Mouse (Mus musculus) lung, postnatal 14 days (tissue): Measurements from ENCODE around the gene Rnf144b.

ENCODE experiments used
- DNase-seq: peaks from one replicate; pipeline ENCODE4 v3.0.0; 2021

Gene Rnf144b

DNA sequence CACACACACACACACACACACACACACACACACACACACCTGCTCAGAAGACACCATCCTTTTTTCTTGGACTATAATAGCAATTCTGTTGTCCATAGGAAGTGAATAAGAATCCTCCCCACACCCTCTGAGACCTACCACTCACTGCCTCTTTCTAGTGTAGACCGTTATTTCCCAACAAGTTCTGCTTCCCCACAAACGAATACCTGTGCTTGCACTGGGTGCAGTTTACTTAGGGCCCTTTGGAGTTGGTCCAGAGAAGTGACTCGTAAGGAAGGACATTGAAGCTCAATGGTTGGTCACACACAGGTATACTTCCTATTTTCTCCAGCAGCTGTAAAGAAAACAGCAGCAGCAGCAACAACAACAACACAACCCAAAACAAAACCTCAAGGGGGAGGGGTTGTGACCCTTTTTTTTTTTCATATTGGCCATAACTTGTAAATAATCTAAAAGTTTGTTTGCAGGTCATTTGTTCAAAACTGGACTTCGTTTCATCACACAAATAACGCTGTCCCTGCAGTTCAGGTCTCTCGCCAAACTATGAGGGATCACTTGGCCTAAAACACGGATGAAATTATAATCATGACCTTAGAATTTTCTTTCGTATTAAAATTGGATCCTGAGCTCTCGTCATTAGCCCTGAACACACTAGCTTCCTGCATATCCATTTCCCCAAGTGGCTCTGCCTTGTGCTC lies 60.7 kb downstream of the Rnf144b start:
- no peak for DNase-seq

DNA sequence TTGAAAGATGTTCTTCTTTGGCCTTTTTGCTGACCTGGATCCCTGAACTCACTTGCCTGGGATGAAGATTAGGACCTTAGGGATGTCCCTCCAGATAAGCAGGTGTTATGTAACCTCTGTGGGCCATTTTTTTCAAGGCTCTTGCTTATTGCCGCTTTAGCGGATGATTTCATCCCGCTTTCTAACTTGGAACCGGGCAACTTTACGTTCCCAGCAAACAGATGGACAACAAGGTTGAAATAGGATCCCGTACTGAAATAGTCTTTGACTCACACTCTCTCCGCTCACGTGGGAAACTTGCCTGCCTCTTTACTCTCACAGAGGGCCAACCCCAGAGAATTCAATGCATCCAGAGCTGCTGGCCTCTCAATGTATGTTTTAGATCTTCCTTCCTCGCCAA lies 61.3 kb downstream of the Rnf144b start:
- DNase-seq = no peak

DNA sequence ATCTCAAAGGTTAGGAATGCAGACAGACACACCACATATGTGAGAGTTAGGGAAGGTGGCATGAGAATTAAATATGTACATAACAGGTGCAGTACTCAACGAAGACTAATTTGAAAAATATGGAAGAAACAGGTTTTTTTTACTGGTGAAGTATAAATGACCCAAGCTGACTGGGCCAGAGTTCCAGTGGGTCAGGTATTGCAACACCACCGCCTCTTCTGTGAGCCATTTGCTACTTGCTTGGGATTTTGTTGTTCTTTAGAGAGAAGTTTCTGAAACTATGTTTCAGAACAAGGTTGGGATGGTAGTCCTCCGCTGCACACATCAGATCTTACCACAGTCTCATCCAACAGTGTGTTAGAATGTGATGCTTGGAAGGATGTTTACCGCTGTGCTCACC lies 65.4 kb downstream of the Rnf144b start:
- no peak for DNase-seq

GRCm38 (mm10) chr13:47189971-47190370 lies 67.5 kb downstream of the Rnf144b start:
- DNase-seq = no peak

DNA sequence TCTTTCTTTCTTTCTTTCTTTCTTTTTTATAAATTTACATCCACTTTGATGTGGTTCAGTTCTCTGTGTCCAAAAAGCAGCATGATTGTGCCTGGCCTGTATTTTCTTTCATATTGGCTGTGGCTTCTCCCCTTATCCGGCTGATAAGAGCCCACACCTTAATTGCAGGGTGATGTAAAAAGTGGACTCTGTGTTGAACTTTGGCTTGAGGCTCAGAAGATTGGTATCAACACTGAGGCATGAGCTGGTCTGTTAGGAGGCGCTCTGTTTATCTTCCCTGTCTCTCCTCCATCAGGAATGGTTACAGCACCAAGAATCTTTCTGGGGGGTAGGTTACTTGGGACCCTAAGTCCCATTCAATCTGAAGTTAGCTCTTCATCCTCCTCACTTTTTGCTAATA lies 69.7 kb downstream of the Rnf144b start:
- no peak for DNase-seq

GRCm38 (mm10) chr13:47192771-47193170 lies 70.3 kb downstream of the Rnf144b start:
- DNase-seq = no peak

DNA sequence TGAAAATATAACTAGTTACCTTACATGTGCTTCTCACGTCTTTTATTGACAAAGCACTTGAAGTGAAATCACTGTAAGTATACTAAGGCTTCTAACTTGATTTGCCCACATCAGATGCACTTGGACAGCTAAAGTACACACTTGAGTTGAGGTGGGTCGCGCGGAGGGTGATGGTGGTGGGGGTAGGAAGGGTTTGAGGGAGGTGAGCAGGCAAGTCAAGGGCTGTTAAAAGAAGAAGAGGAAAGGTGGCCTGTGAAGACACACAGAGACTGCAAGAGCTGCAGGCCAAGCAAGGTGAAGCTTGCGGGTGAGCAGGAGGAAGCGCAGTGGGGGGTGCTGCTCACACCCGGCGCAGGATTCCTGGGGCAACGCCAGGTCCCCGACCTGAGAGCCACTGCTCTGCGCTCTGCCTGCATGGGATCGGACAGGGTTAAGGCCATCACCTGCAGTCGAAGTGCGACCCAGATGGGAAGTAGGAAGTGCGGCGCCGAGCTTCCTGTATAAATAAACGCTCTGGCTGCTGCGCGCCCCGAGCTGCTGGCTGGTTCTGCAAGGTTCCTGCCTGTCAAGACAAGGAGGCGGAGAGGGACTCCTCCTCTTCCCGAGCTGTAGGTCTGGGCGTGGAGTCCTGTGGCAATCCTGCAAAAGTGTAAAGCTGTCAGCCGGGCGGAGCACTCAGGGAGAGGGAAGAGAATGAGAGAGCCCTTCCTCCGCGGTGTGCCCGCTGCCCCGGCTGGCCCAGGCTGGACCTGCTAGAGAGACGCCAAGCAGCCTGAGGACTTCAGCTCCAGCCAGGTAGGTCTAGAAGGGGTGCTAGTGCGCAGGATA lies 71.1 kb downstream of the Rnf144b start:
- DNase-seq = peak; percentile 79

DNA sequence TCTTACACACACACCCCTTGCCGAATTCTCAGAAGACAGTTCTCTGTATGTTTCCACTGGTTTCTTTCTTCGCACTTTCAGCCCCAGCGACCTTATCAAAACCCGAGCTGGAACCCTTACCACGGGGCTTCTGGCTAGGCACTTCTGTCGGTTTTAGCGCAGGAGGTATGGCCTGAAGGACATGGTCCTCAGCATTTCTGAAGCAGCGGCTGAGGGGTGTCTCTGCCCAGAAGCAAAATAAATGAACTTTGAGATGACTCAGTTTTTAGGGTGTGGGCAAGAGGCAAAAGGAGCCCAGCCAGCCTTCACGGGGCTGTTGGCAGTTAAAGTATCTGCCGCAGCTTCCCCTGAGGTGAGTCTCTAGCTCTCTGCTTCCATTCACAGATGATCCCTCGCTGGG lies 72.2 kb downstream of the Rnf144b start:
- no peak for DNase-seq

GRCm38 (mm10) chr13:47195491-47195890 lies 73.0 kb downstream of the Rnf144b start:
- DNase-seq = no peak

GRCm38 (mm10) chr13:47200011-47200670 lies 77.7 kb downstream of the Rnf144b start:
- DNase-seq = no peak

- DNase-seq = no peak
Observed at GRCm38 (mm10) chr13:47201962-47202624, 79.6 kb downstream of the Rnf144b start.

DNA sequence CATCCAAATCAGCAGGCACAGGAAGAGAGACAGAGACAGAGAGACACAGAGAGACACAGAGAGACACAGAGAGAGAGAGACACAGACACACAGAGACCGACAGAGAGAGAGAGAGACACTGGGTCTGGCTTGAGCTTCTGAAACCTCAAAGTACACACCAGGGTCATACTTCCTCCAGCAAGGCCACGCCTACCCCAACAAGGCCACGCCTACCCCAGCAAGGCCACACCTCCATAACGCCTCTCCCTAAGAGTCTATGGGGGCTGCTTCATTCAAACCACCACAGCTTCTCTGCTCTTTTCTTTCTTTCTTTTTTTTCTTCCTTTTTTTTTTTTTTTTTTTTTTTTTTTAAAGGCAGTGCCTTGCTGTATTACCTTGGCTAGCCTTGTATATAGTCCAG lies 88.0 kb downstream of the Rnf144b start:
- no peak for DNase-seq

GRCm38 (mm10) chr13:47210992-47211391 lies 88.5 kb downstream of the Rnf144b start:
- DNase-seq = no peak

- DNase-seq = no peak
Observed at GRCm38 (mm10) chr13:47211581-47211980, 89.1 kb downstream of the Rnf144b start.

DNA sequence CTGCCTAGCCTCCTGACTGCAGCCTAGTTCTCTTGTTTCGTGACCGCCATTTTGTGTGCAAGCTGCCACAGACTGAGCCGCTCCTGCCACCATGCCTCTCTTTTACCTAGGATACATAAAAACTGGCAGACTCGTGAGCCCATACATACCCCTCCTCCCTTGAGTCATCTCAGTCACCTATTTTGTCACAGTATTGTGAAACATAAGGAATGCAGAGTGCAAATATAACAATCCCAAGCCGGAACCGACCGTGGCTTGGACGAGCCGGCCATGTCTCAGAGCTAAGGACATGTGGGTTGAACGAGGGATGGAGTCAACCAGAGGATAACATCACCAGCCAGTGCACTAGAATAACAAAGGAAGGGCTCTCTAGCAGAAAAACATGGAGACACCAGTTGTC lies 91.4 kb downstream of the Rnf144b start:
- no peak for DNase-seq

- peak; percentile 59 for DNase-seq
Observed at GRCm38 (mm10) chr13:47214895-47215294, 92.4 kb downstream of the Rnf144b start.

DNA sequence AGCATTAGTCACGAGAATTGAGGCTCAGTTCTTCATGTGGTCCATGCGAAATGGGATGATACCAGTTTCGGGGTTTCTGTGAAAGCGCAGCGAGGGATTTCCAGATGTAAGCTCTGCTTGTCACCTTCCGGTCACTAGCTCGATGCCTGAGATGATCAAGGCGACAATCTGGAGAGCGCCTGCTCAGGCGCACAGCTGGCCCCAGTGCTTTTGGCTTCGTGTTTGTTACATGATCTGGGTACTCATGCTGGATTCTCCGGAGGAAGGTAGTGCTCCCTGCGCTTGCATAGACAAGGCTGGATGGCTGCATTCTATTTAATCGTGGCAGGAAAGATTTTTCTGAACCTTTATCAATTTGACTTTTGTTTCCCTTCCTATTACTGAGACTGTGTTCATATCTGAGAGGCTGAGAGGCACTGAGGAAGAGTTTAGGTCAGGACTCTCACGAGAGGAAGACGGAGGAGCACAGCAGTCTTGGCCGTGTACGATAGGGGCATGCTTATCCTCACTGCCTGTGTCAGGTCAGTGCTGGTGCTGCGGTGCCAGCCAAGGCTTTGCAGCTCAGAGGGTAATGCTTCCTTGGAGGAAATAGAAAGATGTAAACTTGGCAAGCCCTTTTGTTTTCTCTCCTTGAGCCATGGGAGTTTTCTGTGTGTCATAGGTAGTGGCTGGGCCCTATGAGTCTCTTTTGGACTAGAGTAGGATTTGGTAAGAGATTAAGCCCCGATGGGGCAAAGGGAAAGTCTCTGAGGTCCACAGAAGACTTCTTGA lies 93.5 kb downstream of the Rnf144b start:
- no peak for DNase-seq

GRCm38 (mm10) chr13:47217107-47217571 lies 94.7 kb downstream of the Rnf144b start:
- DNase-seq = no peak

- DNase-seq = no peak
Observed at GRCm38 (mm10) chr13:47218351-47218750, 95.9 kb downstream of the Rnf144b start.

DNA sequence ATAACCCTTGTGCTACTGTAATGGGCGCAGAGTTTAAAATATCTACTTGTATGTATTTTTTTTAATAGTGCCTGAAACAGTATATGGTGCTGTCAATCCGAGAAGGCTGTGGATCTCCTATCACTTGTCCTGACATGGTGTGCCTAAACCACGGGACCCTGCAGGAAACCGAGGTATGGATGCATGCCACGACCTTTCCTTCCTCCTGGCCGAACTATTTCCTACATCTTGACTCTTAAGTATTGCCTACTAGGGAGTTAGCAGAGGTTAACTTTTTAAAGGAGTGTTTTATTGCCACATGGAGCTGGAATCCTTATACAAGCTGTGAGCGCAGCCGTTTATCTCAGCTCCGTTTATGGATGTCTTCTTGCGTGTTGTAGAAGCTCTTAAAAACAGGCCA lies 98.0 kb downstream of the Rnf144b start:
- no peak for DNase-seq

- DNase-seq = peak; percentile 57
Observed at GRCm38 (mm10) chr13:47223576-47224538, 101.4 kb downstream of the Rnf144b start.
